Mouse (Mus musculus): ENCODE results near the gene Unc5c.

- no peak for TF ChIP-seq CTCF (IDR thresholded peaks at IDR 0.05; ENCODE audit: low read depth)
- TF ChIP-seq EP300 (IDR thresholded peaks at IDR 0.05; ENCODE audit: low read depth): no peak
Observed at GRCm38 (mm10) chr3:141581892-141582214, 116.8 kb downstream of the Unc5c start.
